Mouse (Mus musculus): ENCODE data around the gene Pcca. TPM values are rescaled to one million over a fixed set of nuclear protein-coding genes. Genes with fewer than 3 reads are reported as not detected.

Gene Pcca
- polyA plus RNA-seq, 1 experiment, result 18.8 TPM

GRCm38 (mm10) chr14:122821002-122821401 lies 286.9 kb downstream of the Pcca start:
- Histone ChIP-seq H3K27me3 (ENCODE audit: control insufficient read depth, insufficient read depth, insufficient read length) (no peaks in the 10 kb centered on the region), H3K4me2 (ENCODE audit: low read depth) (no peak overlapping the region), H3K79me2 (ENCODE audit: control insufficient read depth, insufficient read depth) (no peaks in the 10 kb centered on the region), H3K36me3 (ENCODE audit: control insufficient read depth, insufficient read depth) (no peaks in the 10 kb centered on the region), H3K4me3 (no peak overlapping the region), H3ac (ENCODE audit: control insufficient read depth, insufficient read length) (no peak overlapping the region)
- TF ChIP-seq POLR2A (IDR thresholded peaks at IDR 0.05; ENCODE audit: insufficient read length, low read depth) (no peak), MYOD1 (IDR thresholded peaks at IDR 0.05; ENCODE audit: control insufficient read depth in 1 of 3, insufficient read length in 2 of 3, low read depth in 2 of 3) (no peak), MAX (IDR thresholded peaks at IDR 0.05; ENCODE audit: low read depth) (no peak), CEBPB (IDR thresholded peaks at IDR 0.05; ENCODE audit: insufficient read depth, poor library complexity, severe bottlenecking) (no peak), REST (IDR thresholded peaks at IDR 0.05; ENCODE audit: insufficient read depth, insufficient read length) (no peak), USF1 (IDR thresholded peaks at IDR 0.05; ENCODE audit: low read depth) (no peak), TCF3 (IDR thresholded peaks at IDR 0.05; ENCODE audit: insufficient read length, low read depth) (no peak), SRF (IDR thresholded peaks at IDR 0.05; ENCODE audit: control insufficient read depth, insufficient read length, low read depth) (no peak), TCF12 (IDR thresholded peaks at IDR 0.05; ENCODE audit: insufficient read depth, poor library complexity, severe bottlenecking) (no peak), POLR2AphosphoS2 (IDR thresholded peaks at IDR 0.05; ENCODE audit: insufficient read length, low read depth) (no peak), MYOG (IDR thresholded peaks at IDR 0.05; ENCODE audit: control insufficient read depth in 1 of 3, insufficient read depth in 1 of 3, insufficient read length in 2 of 3, low read depth in 2 of 3) (no peak), E2F4 (IDR thresholded peaks at IDR 0.05; ENCODE audit: insufficient read depth) (no peak)

- Histone ChIP-seq H3K4me3 (no peak overlapping the region), H3K4me2 (ENCODE audit: low read depth) (no peak overlapping the region), H3K79me2 (ENCODE audit: control insufficient read depth, insufficient read depth) (no peaks in the 10 kb centered on the region), H3K27me3 (ENCODE audit: control insufficient read depth, insufficient read depth, insufficient read length) (no peaks in the 10 kb centered on the region), H3K36me3 (ENCODE audit: control insufficient read depth, insufficient read depth) (no peaks in the 10 kb centered on the region), H3ac (ENCODE audit: control insufficient read depth, insufficient read length) (no peak overlapping the region)
- TF ChIP-seq POLR2AphosphoS2 (IDR thresholded peaks at IDR 0.05; ENCODE audit: insufficient read length, low read depth) (no peak), TCF3 (IDR thresholded peaks at IDR 0.05; ENCODE audit: insufficient read length, low read depth) (no peak), TCF12 (IDR thresholded peaks at IDR 0.05; ENCODE audit: insufficient read depth, poor library complexity, severe bottlenecking) (no peak), MYOD1 (IDR thresholded peaks at IDR 0.05; ENCODE audit: control insufficient read depth in 1 of 3, insufficient read length in 2 of 3, low read depth in 2 of 3) (no peak), USF1 (IDR thresholded peaks at IDR 0.05; ENCODE audit: low read depth) (no peak), CEBPB (IDR thresholded peaks at IDR 0.05; ENCODE audit: insufficient read depth, poor library complexity, severe bottlenecking) (no peak), E2F4 (IDR thresholded peaks at IDR 0.05; ENCODE audit: insufficient read depth) (no peak), MYOG (IDR thresholded peaks at IDR 0.05; ENCODE audit: control insufficient read depth in 1 of 3, insufficient read depth in 1 of 3, insufficient read length in 2 of 3, low read depth in 2 of 3) (no peak), SRF (IDR thresholded peaks at IDR 0.05; ENCODE audit: control insufficient read depth, insufficient read length, low read depth) (no peak), REST (IDR thresholded peaks at IDR 0.05; ENCODE audit: insufficient read depth, insufficient read length) (no peak), MAX (IDR thresholded peaks at IDR 0.05; ENCODE audit: low read depth) (no peak)
Measured at GRCm38 (mm10) chr14:122823791-122824190, 289.7 kb downstream of the Pcca start.

DNA sequence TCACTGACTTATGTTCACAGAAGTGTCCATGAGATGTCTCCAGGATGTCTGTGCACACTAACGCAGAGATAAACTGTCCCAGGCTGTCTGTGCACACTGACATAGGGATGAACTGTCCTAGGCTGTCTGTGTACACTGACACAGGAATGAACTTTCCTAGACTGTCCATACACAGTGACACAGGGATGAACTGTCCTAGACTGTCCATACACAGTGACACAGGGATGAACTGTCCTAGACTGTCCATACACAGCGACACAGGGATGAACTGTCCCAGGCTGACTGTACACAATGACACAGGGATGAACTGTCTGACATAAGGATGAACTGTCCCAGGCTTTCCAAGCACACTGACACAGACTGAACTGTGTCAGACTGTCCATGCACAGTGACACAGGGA lies 291.3 kb downstream of the Pcca start:
- Histone ChIP-seq H3K4me2 (ENCODE audit: low read depth) (no peak overlapping the region), H3K79me2 (ENCODE audit: control insufficient read depth, insufficient read depth) (no peaks in the 10 kb centered on the region), H3K27me3 (ENCODE audit: control insufficient read depth, insufficient read depth, insufficient read length) (no peaks in the 10 kb centered on the region), H3K4me3 (no peak overlapping the region), H3ac (ENCODE audit: control insufficient read depth, insufficient read length) (no peak overlapping the region), H3K36me3 (ENCODE audit: control insufficient read depth, insufficient read depth) (no peaks in the 10 kb centered on the region)
- TF ChIP-seq USF1 (IDR thresholded peaks at IDR 0.05; ENCODE audit: low read depth) (no peak), POLR2A (IDR thresholded peaks at IDR 0.05; ENCODE audit: insufficient read length, low read depth) (no peak), TCF12 (IDR thresholded peaks at IDR 0.05; ENCODE audit: insufficient read depth, poor library complexity, severe bottlenecking) (no peak), MYOD1 (IDR thresholded peaks at IDR 0.05; ENCODE audit: control insufficient read depth in 1 of 3, insufficient read length in 2 of 3, low read depth in 2 of 3) (no peak), CEBPB (IDR thresholded peaks at IDR 0.05; ENCODE audit: insufficient read depth, poor library complexity, severe bottlenecking) (no peak), MYOG (IDR thresholded peaks at IDR 0.05; ENCODE audit: control insufficient read depth in 1 of 3, insufficient read depth in 1 of 3, insufficient read length in 2 of 3, low read depth in 2 of 3) (no peak), E2F4 (IDR thresholded peaks at IDR 0.05; ENCODE audit: insufficient read depth) (no peak), SRF (IDR thresholded peaks at IDR 0.05; ENCODE audit: control insufficient read depth, insufficient read length, low read depth) (no peak), POLR2AphosphoS2 (IDR thresholded peaks at IDR 0.05; ENCODE audit: insufficient read length, low read depth) (no peak), REST (IDR thresholded peaks at IDR 0.05; ENCODE audit: insufficient read depth, insufficient read length) (no peak), TCF3 (IDR thresholded peaks at IDR 0.05; ENCODE audit: insufficient read length, low read depth) (no peak), MAX (IDR thresholded peaks at IDR 0.05; ENCODE audit: low read depth) (no peak)

- Histone ChIP-seq H3K36me3 (ENCODE audit: control insufficient read depth, insufficient read depth) (no peaks in the 10 kb centered on the region), H3K4me2 (ENCODE audit: low read depth) (no peak overlapping the region), H3K4me3 (no peak overlapping the region), H3K79me2 (ENCODE audit: control insufficient read depth, insufficient read depth) (no peaks in the 10 kb centered on the region), H3K27me3 (ENCODE audit: control insufficient read depth, insufficient read depth, insufficient read length) (no peaks in the 10 kb centered on the region), H3ac (ENCODE audit: control insufficient read depth, insufficient read length) (no peak overlapping the region)
- TF ChIP-seq E2F4 (IDR thresholded peaks at IDR 0.05; ENCODE audit: insufficient read depth), result no peak
- TF ChIP-seq MYOD1 (IDR thresholded peaks at IDR 0.05; ENCODE audit: control insufficient read depth in 1 of 3, insufficient read length in 2 of 3, low read depth in 2 of 3), result no peak
- no peak for TF ChIP-seq CEBPB (IDR thresholded peaks at IDR 0.05; ENCODE audit: insufficient read depth, poor library complexity, severe bottlenecking)
- TF ChIP-seq USF1 (IDR thresholded peaks at IDR 0.05; ENCODE audit: low read depth), result no peak
- TF ChIP-seq MYOG (IDR thresholded peaks at IDR 0.05; ENCODE audit: control insufficient read depth in 1 of 3, insufficient read depth in 1 of 3, insufficient read length in 2 of 3, low read depth in 2 of 3), result no peak
- no peak for TF ChIP-seq MAX (IDR thresholded peaks at IDR 0.05; ENCODE audit: low read depth)
- no peak for TF ChIP-seq POLR2A (IDR thresholded peaks at IDR 0.05; ENCODE audit: insufficient read length, low read depth)
- no peak for TF ChIP-seq POLR2AphosphoS2 (IDR thresholded peaks at IDR 0.05; ENCODE audit: insufficient read length, low read depth)
- no peak for TF ChIP-seq TCF12 (IDR thresholded peaks at IDR 0.05; ENCODE audit: insufficient read depth, poor library complexity, severe bottlenecking)
Measured at GRCm38 (mm10) chr14:122830433-122830832, 296.3 kb downstream of the Pcca start.

Data from myocyte (in vitro differentiated cells).